Mouse (Mus musculus) retina, postnatal 1 day (tissue): ENCODE results near the gene Olfr530.

ENCODE experiments used
- DNase-seq: peaks from one replicate; pipeline ENCODE4 v3.0.0-alpha.2; 2012

The Olfr530 gene

GRCm38 (mm10) chr7:140376231-140376630 lies at the start of gene Olfr530:
Gene Olfr530 (minus strand): TSS chr7:140376331.
- no peak for DNase-seq

- DNase-seq, result no peak
These were observed 45.4 kb upstream of the Olfr530 start, which contains the start of gene Olfr532 for GRCm38 (mm10) chr7:140421539-140421938. Gene Olfr532 (minus strand): TSS chr7:140421639.

- DNase-seq, result no peak
These were observed 26.7 kb upstream of the Olfr530 start, which contains the start of gene Olfr531 for GRCm38 (mm10) chr7:140402818-140403217. Gene Olfr531 (minus strand): TSS chr7:140402918.

GRCm38 (mm10) chr7:140376911-140377310 lies 780 bp upstream of the Olfr530 start:
- DNase-seq, result no peak

- DNase-seq, result no peak
These were observed 1.8 kb downstream of the Olfr530 start for GRCm38 (mm10) chr7:140374300-140374699.

GRCm38 (mm10) chr7:140361571-140361970 lies 14.6 kb downstream of the Olfr530 start, which contains the start of gene Olfr60:
Gene Olfr60 (minus strand): TSS chr7:140361671.
- no peak for DNase-seq

- no peak for DNase-seq
These were observed 42.4 kb downstream of the Olfr530 start, which contains the start of gene Olfr527 for GRCm38 (mm10) chr7:140333717-140334116. Gene Olfr527 (plus strand): TSS chr7:140334017.

- no peak for DNase-seq
These were observed 46.3 kb downstream of the Olfr530 start for GRCm38 (mm10) chr7:140329766-140330304.
